Mouse (Mus musculus): ENCODE data around the gene Clec2d. TPM values are rescaled to one million over a fixed set of nuclear protein-coding genes. Genes with fewer than 3 reads are reported as not detected.
"Not testable (repeated sequence)": the region's sequence is repeated elsewhere in the genome, so short reads cannot be mapped to it uniquely, and the experiment has no call there.

Gene Clec2d
- polyA plus RNA-seq, 1 experiment from 2014 or later: 0.13 TPM

DNA sequence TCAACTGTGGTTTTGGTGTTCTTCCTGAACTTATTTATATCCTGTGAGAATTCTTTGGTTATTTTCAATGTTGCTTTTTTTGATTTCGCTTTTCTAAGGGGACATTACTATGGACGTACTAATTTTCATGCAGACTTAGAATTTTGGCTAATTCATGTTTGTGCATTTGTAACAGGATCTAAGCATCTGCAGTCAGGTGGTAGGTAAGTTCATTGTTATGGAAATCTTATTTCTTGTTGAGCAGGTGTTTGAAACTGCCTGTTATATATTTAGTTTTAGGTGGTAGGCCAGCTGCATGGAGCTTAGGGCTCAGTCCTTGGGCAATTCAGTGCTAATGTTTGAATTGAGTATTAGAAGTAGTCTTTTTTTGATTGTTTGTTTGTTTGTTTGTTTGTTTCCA, 13.0 kb downstream of the Clec2d start:
- Histone ChIP-seq H3K27me3 (no peaks in the 10 kb centered on the region), H3K27ac (no peak overlapping the region), H3K4me3 (no peak overlapping the region), H3K9ac (no peak overlapping the region), H3K4me1 (no peaks in the 10 kb centered on the region), H3K9me3 (no peaks in the 10 kb centered on the region), H3K4me2 (replicated peaks) (no peak overlapping the region), H3K36me3 (no peaks in the 10 kb centered on the region)
- no peak for ATAC-seq (ENCODE audit: insufficient number of reproducible peaks, insufficient read depth, low FRiP score, low TSS enrichment)
- WGBS: 92% methylated on average over 2 of the region's 2 CpGs

- H3K9ac ChIP-seq; H3K9me3 ChIP-seq; H3K27ac ChIP-seq; H3K27me3 ChIP-seq; H3K36me3 ChIP-seq; ATAC-seq (ENCODE audit: insufficient number of reproducible peaks, insufficient read depth, low FRiP score, low TSS enrichment); H3K4me2 ChIP-seq (replicated peaks); H3K4me1 ChIP-seq; H3K4me3 ChIP-seq: not testable (repeated sequence)
Observed at GRCm38 (mm10) chr6:129200066-129200465, 19.7 kb downstream of the Clec2d start.

DNA sequence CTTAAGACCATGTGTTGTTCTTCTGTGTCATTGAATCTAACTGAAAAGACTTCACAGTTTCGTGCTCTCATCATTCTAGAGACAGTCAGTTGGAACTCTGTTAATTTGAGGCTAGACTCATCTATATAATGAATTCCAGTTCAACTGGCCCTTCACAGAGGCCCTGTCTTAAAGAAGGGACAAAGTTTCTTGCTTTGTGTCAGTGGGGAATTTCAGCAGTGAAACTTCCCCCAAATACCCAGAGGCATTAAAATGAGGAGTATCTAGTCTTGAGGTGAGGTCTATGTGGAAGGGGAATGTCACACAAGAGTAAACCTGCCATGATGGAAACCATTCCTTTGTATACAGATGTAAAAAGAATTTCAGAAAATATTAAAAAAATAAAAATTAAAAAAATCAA, 21.9 kb downstream of the Clec2d start:
- Histone ChIP-seq H3K36me3 (no peaks in the 10 kb centered on the region), H3K27ac (no peak overlapping the region), H3K9me3 (no peaks in the 10 kb centered on the region), H3K27me3 (no peaks in the 10 kb centered on the region), H3K4me1 (no peaks in the 10 kb centered on the region), H3K4me3 (no peak overlapping the region), H3K9ac (no peak overlapping the region), H3K4me2 (replicated peaks) (no peak overlapping the region)
- 80% methylated on average over 1 of the region's 1 CpGs for WGBS
- no peak for ATAC-seq (ENCODE audit: insufficient number of reproducible peaks, insufficient read depth, low FRiP score, low TSS enrichment)

DNA sequence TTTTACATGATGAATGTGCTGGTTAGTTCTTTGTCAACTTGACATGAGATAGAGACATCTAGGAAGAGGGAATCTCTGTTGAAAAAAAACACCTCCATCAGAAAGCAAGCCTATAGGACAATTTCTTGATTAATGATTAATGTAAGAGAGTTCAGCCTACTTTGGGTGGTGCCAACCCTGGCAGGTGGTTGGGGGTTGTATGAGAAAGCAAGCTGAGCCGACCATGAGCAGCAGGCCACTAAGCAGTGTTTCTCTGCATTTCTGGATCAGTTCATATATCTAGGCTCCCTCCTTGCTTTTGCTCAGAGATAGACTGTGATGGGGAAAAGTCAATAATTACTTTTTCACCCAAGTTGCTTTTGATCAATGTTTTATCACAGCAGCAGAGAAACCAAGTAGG, 23.9 kb downstream of the Clec2d start:
- no peak overlapping the region for H3K9ac ChIP-seq
- no peaks in the 10 kb centered on the region for H3K4me1 ChIP-seq
- no peak for ATAC-seq (ENCODE audit: insufficient number of reproducible peaks, insufficient read depth, low FRiP score, low TSS enrichment)
- no peaks in the 10 kb centered on the region for H3K36me3 ChIP-seq
- H3K27ac ChIP-seq: no peak overlapping the region
- H3K4me2 ChIP-seq (replicated peaks): no peak overlapping the region
- no peaks in the 10 kb centered on the region for H3K27me3 ChIP-seq
- no peaks in the 10 kb centered on the region for H3K9me3 ChIP-seq
- no peak overlapping the region for H3K4me3 ChIP-seq
- WGBS: 81% methylated on average over 1 of the region's 1 CpGs

- 86% methylated on average over 3 of the region's 3 CpGs for WGBS
- H3K9ac ChIP-seq: no peak overlapping the region
- no peaks in the 10 kb centered on the region for H3K4me1 ChIP-seq
- no peak overlapping the region for H3K27ac ChIP-seq
- no peaks in the 10 kb centered on the region for H3K9me3 ChIP-seq
- H3K27me3 ChIP-seq: no peaks in the 10 kb centered on the region
- no peak for ATAC-seq (ENCODE audit: insufficient number of reproducible peaks, insufficient read depth, low FRiP score, low TSS enrichment)
- H3K4me2 ChIP-seq (replicated peaks): no peak overlapping the region
- no peak overlapping the region for H3K4me3 ChIP-seq
- no peaks in the 10 kb centered on the region for H3K36me3 ChIP-seq
Observed at GRCm38 (mm10) chr6:129204838-129205237, 24.4 kb downstream of the Clec2d start.

GRCm38 (mm10) chr6:129208891-129209519, 28.6 kb downstream of the Clec2d start:
- H3K4me1 ChIP-seq: no peaks in the 10 kb centered on the region
- no peaks in the 10 kb centered on the region for H3K36me3 ChIP-seq
- no peaks in the 10 kb centered on the region for H3K9me3 ChIP-seq
- H3K4me2 ChIP-seq (replicated peaks): no peak overlapping the region
- H3K27me3 ChIP-seq: no peaks in the 10 kb centered on the region
- 90% methylated on average over 5 of the region's 5 CpGs for WGBS
- ATAC-seq (ENCODE audit: insufficient number of reproducible peaks, insufficient read depth, low FRiP score, low TSS enrichment): no peak
- H3K4me3 ChIP-seq: no peak overlapping the region
- H3K9ac ChIP-seq: no peak overlapping the region
- no peak overlapping the region for H3K27ac ChIP-seq

- Histone ChIP-seq H3K9me3 (no peaks in the 10 kb centered on the region), H3K27ac (no peak overlapping the region), H3K36me3 (no peaks in the 10 kb centered on the region), H3K4me1 (no peaks in the 10 kb centered on the region), H3K4me3 (no peak overlapping the region), H3K9ac (no peak overlapping the region), H3K27me3 (no peaks in the 10 kb centered on the region), H3K4me2 (replicated peaks) (no peak overlapping the region)
- no peak for ATAC-seq (ENCODE audit: insufficient number of reproducible peaks, insufficient read depth, low FRiP score, low TSS enrichment)
- 77% methylated on average over 1 of the region's 1 CpGs for WGBS
Observed at GRCm38 (mm10) chr6:129209785-129210446, 29.5 kb downstream of the Clec2d start.

DNA sequence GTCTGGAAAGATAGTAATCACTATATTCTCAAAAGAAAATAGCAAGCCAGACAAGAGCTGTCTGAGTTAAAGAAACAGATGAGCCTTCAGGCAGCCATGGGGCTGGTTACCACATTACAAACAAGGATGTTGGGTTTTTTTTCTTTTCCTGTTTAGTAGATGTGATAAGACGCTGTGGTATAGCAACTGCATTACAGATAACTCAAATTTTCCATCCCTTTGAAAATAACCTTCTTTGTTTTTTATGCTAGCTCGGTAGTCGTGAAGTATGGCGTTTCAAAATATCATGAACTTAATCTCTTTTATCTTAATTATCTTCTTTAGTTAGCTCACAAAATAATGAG, 30.0 kb downstream of the Clec2d start:
- H3K36me3 ChIP-seq: no peaks in the 10 kb centered on the region
- 94% methylated on average over 4 of the region's 4 CpGs for WGBS
- no peaks in the 10 kb centered on the region for H3K4me1 ChIP-seq
- H3K27me3 ChIP-seq: no peaks in the 10 kb centered on the region
- H3K27ac ChIP-seq: no peak overlapping the region
- no peak for ATAC-seq (ENCODE audit: insufficient number of reproducible peaks, insufficient read depth, low FRiP score, low TSS enrichment)
- no peak overlapping the region for H3K4me2 ChIP-seq (replicated peaks)
- no peaks in the 10 kb centered on the region for H3K9me3 ChIP-seq
- H3K9ac ChIP-seq: no peak overlapping the region
- no peak overlapping the region for H3K4me3 ChIP-seq

DNA sequence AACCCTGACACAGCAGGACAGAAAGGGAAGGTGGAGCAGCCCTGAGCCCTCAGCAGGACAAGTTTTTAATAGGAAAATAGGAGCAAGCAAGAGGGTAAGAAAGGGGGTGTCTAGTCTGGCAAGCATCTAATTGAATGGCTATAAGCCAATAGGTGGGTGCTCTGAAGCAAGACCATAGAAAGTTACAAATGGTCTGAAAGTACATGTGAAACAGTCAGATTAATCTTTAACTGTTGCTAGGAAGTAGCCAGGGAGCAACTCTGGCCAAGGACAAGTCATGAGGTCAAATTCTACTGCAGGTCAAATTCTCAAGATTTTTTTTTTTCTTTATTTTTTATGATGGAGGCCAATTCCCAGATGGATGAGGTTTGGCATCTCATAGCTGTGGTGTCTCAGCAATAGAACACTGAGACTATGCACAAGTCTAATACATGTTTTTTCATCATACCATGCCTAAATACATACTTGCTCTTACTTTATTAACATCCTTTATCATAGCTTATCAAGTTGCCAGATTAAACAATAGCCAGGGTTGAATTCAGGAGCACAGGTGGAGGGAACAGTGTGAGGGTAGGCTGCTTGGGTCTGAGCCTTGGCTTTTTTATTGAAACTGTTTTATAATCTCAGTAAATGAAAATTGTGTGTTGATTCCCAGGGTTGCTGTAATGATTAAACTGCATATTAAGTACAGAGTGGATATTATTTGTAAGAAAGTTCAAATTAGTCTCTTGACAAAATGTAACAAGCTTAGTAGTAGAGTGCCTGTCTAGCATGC, 32.2 kb downstream of the Clec2d start:
- no peak for ATAC-seq (ENCODE audit: insufficient number of reproducible peaks, insufficient read depth, low FRiP score, low TSS enrichment)
- Histone ChIP-seq H3K4me3 (no peak overlapping the region), H3K4me1 (no peaks in the 10 kb centered on the region), H3K27me3 (no peaks in the 10 kb centered on the region), H3K9ac (no peak overlapping the region), H3K36me3 (no peaks in the 10 kb centered on the region), H3K27ac (no peak overlapping the region), H3K9me3 (no peaks in the 10 kb centered on the region), H3K4me2 (replicated peaks) (no peak overlapping the region)

DNA sequence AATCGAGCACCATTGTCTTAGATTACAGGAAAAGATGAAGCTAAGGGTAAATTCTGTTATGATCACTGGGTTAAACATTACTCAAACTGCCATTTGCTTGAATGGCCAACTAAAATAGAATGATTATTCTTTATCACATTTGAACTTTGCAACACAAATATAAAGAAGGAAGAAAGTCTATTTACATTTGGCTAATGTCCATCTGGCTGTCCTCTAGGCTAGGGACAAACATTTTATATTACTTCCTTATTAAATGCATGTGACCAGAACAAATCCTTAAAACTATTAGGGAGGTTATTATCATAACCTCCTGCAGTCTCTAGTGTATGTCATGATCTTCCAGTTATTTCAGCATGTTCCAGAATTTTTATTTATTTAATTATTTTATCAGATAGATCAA, 33.1 kb downstream of the Clec2d start:
- no peak for ATAC-seq (ENCODE audit: insufficient number of reproducible peaks, insufficient read depth, low FRiP score, low TSS enrichment)
- Histone ChIP-seq H3K9ac (no peak overlapping the region), H3K4me3 (no peak overlapping the region), H3K4me1 (no peaks in the 10 kb centered on the region), H3K27me3 (no peaks in the 10 kb centered on the region), H3K9me3 (no peaks in the 10 kb centered on the region), H3K27ac (no peak overlapping the region), H3K4me2 (replicated peaks) (no peak overlapping the region), H3K36me3 (no peaks in the 10 kb centered on the region)
- 73% methylated on average over 1 of the region's 1 CpGs for WGBS

DNA sequence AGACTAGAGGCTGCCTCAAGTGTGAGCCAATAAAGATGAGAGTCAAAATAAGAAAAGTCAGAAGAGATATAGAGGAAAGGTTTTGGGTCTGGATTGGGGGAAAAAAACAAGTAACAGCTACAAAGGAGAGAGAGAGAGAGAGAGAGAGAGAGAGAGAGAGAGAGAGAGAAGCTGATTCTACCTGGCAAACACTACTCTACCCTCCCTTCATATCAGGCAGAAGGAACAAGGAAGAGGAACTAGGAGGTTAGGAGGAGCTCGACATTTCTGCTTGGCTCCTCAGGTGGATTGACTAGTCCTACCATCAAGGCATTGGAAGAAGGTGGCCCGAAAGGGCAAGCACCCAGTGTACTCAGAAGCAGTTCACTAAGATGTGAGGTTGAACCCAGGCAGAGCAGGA, 33.8 kb downstream of the Clec2d start:
- H3K4me3 ChIP-seq: no peak overlapping the region
- no peak overlapping the region for H3K9ac ChIP-seq
- WGBS: 90% methylated on average over 2 of the region's 2 CpGs
- no peak for ATAC-seq (ENCODE audit: insufficient number of reproducible peaks, insufficient read depth, low FRiP score, low TSS enrichment)
- H3K4me1 ChIP-seq: no peaks in the 10 kb centered on the region
- H3K36me3 ChIP-seq: no peaks in the 10 kb centered on the region
- H3K27me3 ChIP-seq: no peaks in the 10 kb centered on the region
- no peaks in the 10 kb centered on the region for H3K9me3 ChIP-seq
- H3K27ac ChIP-seq: no peak overlapping the region
- no peak overlapping the region for H3K4me2 ChIP-seq (replicated peaks)

GRCm38 (mm10) chr6:129215053-129215452, 34.6 kb downstream of the Clec2d start:
- Histone ChIP-seq H3K9me3 (no peaks in the 10 kb centered on the region), H3K4me2 (replicated peaks) (no peak overlapping the region), H3K4me3 (no peak overlapping the region), H3K27ac (no peak overlapping the region), H3K4me1 (no peaks in the 10 kb centered on the region), H3K36me3 (no peaks in the 10 kb centered on the region), H3K9ac (no peak overlapping the region), H3K27me3 (no peaks in the 10 kb centered on the region)
- 80% methylated on average over 2 of the region's 2 CpGs for WGBS
- ATAC-seq (ENCODE audit: insufficient number of reproducible peaks, insufficient read depth, low FRiP score, low TSS enrichment): no peak

Data from embryonic facial prominence, embryonic 12.5 days (tissue).